Mouse (Mus musculus) CH12.LX (cell line): Measurements from ENCODE around the gene Fhl2. TPM values are rescaled to one million over a fixed set of nuclear protein-coding genes. Genes with fewer than 3 reads are reported as not detected.

Source experiments
- DNase-seq: peaks from one replicate; pipeline ENCODE4 v3.0.0-alpha.2; 2013; ENCODE audit errors: extremely low read depth
- H3K27ac ChIP-seq: 2 replicates; pipeline ENCODE4 v1.5.1; 2012; ENCODE audit warnings: low read depth, mild to moderate bottlenecking, control low read depth, moderate library complexity; ENCODE audit not compliant: insufficient read depth
- H3K27me3 ChIP-seq: replicated peaks from 2 replicates; pipeline ENCODE3; 2012; ENCODE audit warnings: inconsistent platforms
- H3K36me3 ChIP-seq, 2 experiments: replicated peaks in 1 of 2; 2 replicates each; pipeline versions ENCODE3 to v1.6.1; 2012; ENCODE audit warnings: inconsistent platforms in 1 of 2, low read length in 1 of 2, mild to moderate bottlenecking in 1 of 2, mixed read lengths in 1 of 2, moderate library complexity in 1 of 2; ENCODE audit not compliant: control insufficient read depth in 1 of 2, insufficient read depth in 1 of 2
- H3K4me1 ChIP-seq, 2 experiments: 2 replicates each; pipeline ENCODE4 v1.6.1; 2012; ENCODE audit warnings: inconsistent platforms in 1 of 2, moderate library complexity in 1 of 2; ENCODE audit not compliant: insufficient read depth in 2 of 2, control insufficient read depth in 1 of 2
- H3K4me2 ChIP-seq: 2 replicates; pipeline ENCODE4 v1.6.1; 2012; ENCODE audit warnings: low read depth, mild to moderate bottlenecking, control low read depth; ENCODE audit not compliant: poor library complexity, insufficient read depth, severe bottlenecking
- H3K4me3 ChIP-seq, 3 experiments: fragments of 150-350 bp in 1 of 3; sonication (generic) in 1 of 3; replicated peaks in 1 of 3; 2 replicates each; pipeline versions ENCODE3 to v1.5.1; 2011 to 2012; ENCODE audit warnings: low read depth in 2 of 3, low read length in 2 of 3, mild to moderate bottlenecking in 2 of 3, moderate library complexity in 2 of 3, control low read depth in 1 of 3, improper control_type of control experiment in 1 of 3, inconsistent platforms in 1 of 3, mixed read lengths in 1 of 3; ENCODE audit not compliant: poor library complexity in 1 of 3
- H3K79me2 ChIP-seq: replicated peaks from 2 replicates; pipeline ENCODE4 v1.6.1; 2012; ENCODE audit warnings: mild to moderate bottlenecking, moderate library complexity; ENCODE audit not compliant: control insufficient read depth, poor library complexity, insufficient read depth, severe bottlenecking; ENCODE audit errors: extremely low read depth
- H3K9ac ChIP-seq: 2 replicates; pipeline ENCODE4 v1.6.1; 2012; ENCODE audit warnings: low read depth, mild to moderate bottlenecking, control low read depth, moderate library complexity; ENCODE audit not compliant: insufficient read depth
- H3K9me3 ChIP-seq: replicated peaks from 2 replicates; pipeline ENCODE3; 2012; ENCODE audit warnings: low read length, inconsistent platforms, mixed read lengths
- CHD1 ChIP-seq: IDR thresholded peaks from 2 replicates; pipeline ENCODE4 v1.6.1; 2012; ENCODE audit warnings: low read depth, low read length, improper control_type of control experiment, inconsistent platforms
- E2F4 ChIP-seq: IDR thresholded peaks from 2 replicates; pipeline ENCODE4 v1.6.1; 2011; ENCODE audit warnings: low read depth, low read length, improper control_type of control experiment; ENCODE audit not compliant: insufficient replicate concordance
- ELF1 ChIP-seq: IDR thresholded peaks from 2 replicates; pipeline ENCODE4 v1.6.1; 2014; ENCODE audit warnings: low read depth, mild to moderate bottlenecking, inconsistent platforms, low read length, improper control_type of control experiment
- ETS1 ChIP-seq: conservative IDR thresholded peaks from 2 replicates; pipeline ENCODE4 v1.6.1; 2012; ENCODE audit warnings: low read depth, mild to moderate bottlenecking, inconsistent platforms, low read length, improper control_type of control experiment, moderate library complexity
- GABPA ChIP-seq: IDR thresholded peaks from 2 replicates; pipeline ENCODE4 v1.6.1; 2012; ENCODE audit warnings: low read depth, low read length, improper control_type of control experiment, inconsistent platforms; ENCODE audit not compliant: insufficient replicate concordance
- HCFC1 ChIP-seq: IDR thresholded peaks from 2 replicates; pipeline ENCODE4 v1.6.1; 2012; ENCODE audit warnings: low read depth, mild to moderate bottlenecking, inconsistent platforms, low read length, improper control_type of control experiment
- IRF4 ChIP-seq: IDR thresholded peaks from 2 replicates; pipeline ENCODE4 v1.6.1; 2014; ENCODE audit warnings: low read depth, mild to moderate bottlenecking, inconsistent platforms, low read length, improper control_type of control experiment
- JUN ChIP-seq: IDR thresholded peaks from 2 replicates; pipeline ENCODE4 v1.6.1; 2011; ENCODE audit warnings: low read depth, mild to moderate bottlenecking, low read length, improper control_type of control experiment, moderate library complexity; ENCODE audit not compliant: insufficient read depth
- JUND ChIP-seq: conservative IDR thresholded peaks from 2 replicates; pipeline ENCODE4 v1.6.1; 2011; ENCODE audit warnings: low read depth, low read length, improper control_type of control experiment
- MAFK ChIP-seq: IDR thresholded peaks from 2 replicates; pipeline ENCODE4 v1.6.1; 2011; ENCODE audit warnings: low read length, improper control_type of control experiment; ENCODE audit not compliant: insufficient replicate concordance
- MAZ ChIP-seq: IDR thresholded peaks from 2 replicates; pipeline ENCODE4 v1.6.1; 2012; ENCODE audit warnings: low read depth, mild to moderate bottlenecking, inconsistent platforms, low read length, improper control_type of control experiment, moderate library complexity
- MXI1 ChIP-seq: IDR thresholded peaks from 2 replicates; pipeline ENCODE4 v1.6.1; 2011; ENCODE audit warnings: mild to moderate bottlenecking, low read depth, low read length, improper control_type of control experiment
- MYC ChIP-seq: IDR thresholded peaks from 2 replicates; pipeline ENCODE4 v1.6.1; 2011; ENCODE audit warnings: low read depth, mild to moderate bottlenecking, improper control_type of control experiment, low read length
- NELFE ChIP-seq: IDR thresholded peaks from 2 replicates; pipeline ENCODE4 v1.6.1; 2011; ENCODE audit warnings: low read depth, low read length, improper control_type of control experiment
- NRF1 ChIP-seq: IDR thresholded peaks from 2 replicates; pipeline ENCODE4 v1.6.1; 2014; ENCODE audit warnings: low read depth, mild to moderate bottlenecking, inconsistent platforms, low read length, improper control_type of control experiment, moderate library complexity
- PAX5 ChIP-seq: IDR thresholded peaks from 2 replicates; pipeline ENCODE4 v1.6.1; 2012; ENCODE audit warnings: low read length, inconsistent platforms, mixed read lengths
- POLR2A ChIP-seq: IDR thresholded peaks from 2 replicates; pipeline ENCODE4 v1.6.1; 2011; ENCODE audit warnings: low read depth, mild to moderate bottlenecking, improper control_type of control experiment, low read length
- POLR2AphosphoS2 ChIP-seq: IDR thresholded peaks from 2 replicates; pipeline ENCODE4 v1.6.1; 2011; ENCODE audit warnings: low read depth, low read length, improper control_type of control experiment
- RCOR1 ChIP-seq: conservative IDR thresholded peaks from 2 replicates; pipeline ENCODE4 v1.6.1; 2012; ENCODE audit warnings: low read depth, mild to moderate bottlenecking, inconsistent platforms, low read length, improper control_type of control experiment
- TBP ChIP-seq: conservative IDR thresholded peaks from 2 replicates; pipeline ENCODE4 v1.6.1; 2011; ENCODE audit warnings: low read depth, low read length, improper control_type of control experiment
- UBTF ChIP-seq: IDR thresholded peaks from 2 replicates; pipeline ENCODE4 v1.6.1; 2012; ENCODE audit warnings: low read depth, mild to moderate bottlenecking, inconsistent platforms, low read length, improper control_type of control experiment, moderate library complexity
- USF1 ChIP-seq: IDR thresholded peaks from 2 replicates; pipeline ENCODE4 v1.6.1; 2014; ENCODE audit warnings: low read depth, mild to moderate bottlenecking, inconsistent platforms, low read length, improper control_type of control experiment
- ZMIZ1 ChIP-seq: IDR thresholded peaks from 2 replicates; pipeline ENCODE4 v1.6.1; 2012; ENCODE audit warnings: low read depth, mild to moderate bottlenecking, inconsistent platforms, low read length, improper control_type of control experiment
- ZNF384 ChIP-seq: IDR thresholded peaks from 2 replicates; pipeline ENCODE4 v1.6.1; 2012; ENCODE audit warnings: low read depth, low read length, improper control_type of control experiment, inconsistent platforms
- dilution Hi-C: fragments of 300-500 bp; cut with MboI; formaldehyde crosslinking; loops from 2 replicates; pipeline ENCODE4 v1.14.3; 2020; ENCODE audit warnings: low sequenced_read_pairs; ENCODE audit not compliant: extremely low pct_unique_long_range_greater_than_20kb, extremely low pct_ligation_motif_present
- in situ Hi-C: fragments of 300-500 bp; cut with MboI; formaldehyde crosslinking; loops from 3 replicates; pipeline ENCODE4 v1.14.3; 2019; ENCODE audit warnings: low sequenced_read_pairs, low pct_ligation_motif_present, low pct_unique_long_range_greater_than_20kb, mixed read lengths
- polyA plus RNA-seq: library from polyadenylated mRNA; unstranded; fragments of >175 nt; gene quantifications from 2 replicates; pipeline ENCODE4 v1.2.1, GENCODE M21; 2012; ENCODE audit warnings: low read depth; ENCODE audit not compliant: insufficient read length
- total RNA-seq, 2 experiments: library from RNA; depleted of rRNA; stranded (reverse); fragments of 300-350 nt in 1 of 2; fragments of >200 nt in 1 of 2; gene quantifications; 2 replicates each; pipeline ENCODE4 v1.2.3; 2012 to 2014

Fhl2 gene
- total and polyA plus RNA-seq, 3 experiments: 0.13 to 0.21 (median 0.14) TPM

DNA sequence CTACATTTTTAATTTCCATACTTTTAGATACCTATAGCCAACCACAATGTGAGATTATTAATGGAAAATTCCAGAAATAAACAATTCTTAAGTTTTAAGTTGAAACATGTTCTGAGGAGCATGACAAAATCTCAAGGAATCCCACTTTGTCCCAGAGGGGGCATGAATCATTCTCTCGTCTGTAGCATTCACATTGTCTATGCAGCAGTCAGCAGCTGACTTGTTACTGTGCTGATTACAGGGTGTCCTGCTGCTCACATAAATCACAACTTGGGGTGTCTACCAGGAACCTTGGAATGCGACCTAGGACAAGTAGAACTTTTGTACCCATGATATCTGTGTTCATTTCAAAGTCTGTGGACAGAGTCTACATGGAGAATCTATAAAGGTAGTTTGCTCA, 49.3 kb downstream of the Fhl2 start:
- in situ Hi-C loops (loop anchor here (25.0 kb wide), 2 partner anchors 490 to 590 kb away; partner anchors contain the start of gene 1500015O10Rik), dilution Hi-C loops (no loop called here)
- Histone ChIP-seq H3K9me3 (no peaks in the 10 kb centered on the region), H3K4me1 (peaks cover 18 to 27% of the 10 kb centered on the region in 2 experiments), H3K4me3 (no peak overlapping the region), H3K79me2 (no peaks in the 10 kb centered on the region)
- DNase-seq: no peak
- TF ChIP-seq CHD1 (no peak), MAZ (no peak), RCOR1 (no peak), POLR2A (no peak), NRF1 (no peak), PAX5 (no peak), ZNF384 (no peak), USF1 (no peak), NELFE (no peak)
- TF ChIP-seq, all 38 proteins: peak for 0
- H3K27me3 ChIP-seq: no peaks in the 10 kb centered on the region
- no peak overlapping the region for H3K27ac ChIP-seq
- H3K9ac ChIP-seq: no peak overlapping the region
- no peak overlapping the region for H3K4me2 ChIP-seq
- H3K36me3 ChIP-seq: no peaks in the 10 kb centered on the region

DNA sequence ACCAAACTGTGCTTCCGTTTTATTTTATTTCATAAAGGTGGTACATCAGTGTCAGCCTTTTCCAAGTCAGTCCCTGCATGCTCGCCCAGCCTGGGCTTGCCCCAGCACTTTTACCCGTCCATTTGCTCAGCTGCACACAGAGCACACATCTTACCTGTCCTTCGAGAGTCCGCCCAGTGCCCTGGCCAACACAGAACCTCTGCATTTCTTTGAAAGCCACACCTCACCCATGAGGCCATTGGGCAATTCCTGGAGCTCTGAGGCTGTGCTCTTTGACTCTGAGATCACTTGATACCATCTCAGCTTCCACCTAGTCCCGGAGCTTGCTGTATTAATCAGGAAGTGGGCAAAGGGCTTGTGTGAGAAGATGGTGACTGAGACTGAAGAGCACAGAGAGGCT, 51.4 kb downstream of the Fhl2 start:
- H3K27ac ChIP-seq: no peak overlapping the region
- no peaks in the 10 kb centered on the region for H3K9me3 ChIP-seq
- no peaks in the 10 kb centered on the region for H3K36me3 ChIP-seq
- dilution Hi-C loops (no loop called here), in situ Hi-C loops (loop anchor here (25.0 kb wide), 2 partner anchors 492 to 592 kb away; partner anchors contain the start of gene 1500015O10Rik)
- H3K9ac ChIP-seq: no peak overlapping the region
- DNase-seq: no peak
- no peaks in the 10 kb centered on the region for H3K79me2 ChIP-seq
- TF ChIP-seq ELF1: peak; percentile 18; the same call in 1 of the 2 replicates
- TF ChIP-seq NRF1: no peak
- no peaks in the 10 kb centered on the region for H3K27me3 ChIP-seq
- H3K4me1 ChIP-seq: peaks cover 18 to 27% of the 10 kb centered on the region in 2 experiments
- no peak overlapping the region for H3K4me3 ChIP-seq
- no peak overlapping the region for H3K4me2 ChIP-seq

DNA sequence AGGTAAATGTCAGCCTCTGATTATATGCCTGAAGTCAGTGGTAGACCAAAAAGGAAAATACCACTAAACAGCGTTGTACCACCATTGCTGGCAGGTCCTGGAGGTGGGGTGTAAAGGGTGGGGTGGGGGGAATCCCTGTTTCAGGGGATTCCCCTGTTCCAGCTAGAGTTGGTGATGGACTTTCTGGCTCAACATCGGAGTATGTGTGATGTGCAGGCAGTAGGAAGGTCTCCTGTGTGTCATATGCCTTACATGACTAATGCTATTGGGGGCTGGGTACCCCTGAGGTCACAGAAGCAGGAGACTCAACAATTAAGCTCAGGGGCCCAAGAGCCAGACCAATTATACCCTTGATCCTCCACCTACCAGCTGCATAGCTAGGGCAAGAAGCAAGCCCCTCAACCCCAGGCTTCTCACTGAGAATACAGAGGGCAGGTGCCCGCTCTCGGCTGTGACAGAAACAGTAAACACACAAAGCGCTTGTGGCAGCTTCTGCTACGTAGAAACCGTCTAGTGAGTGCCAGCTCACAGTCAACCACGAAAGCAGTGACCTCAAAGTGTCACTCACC, 52.4 kb downstream of the Fhl2 start:
- Histone ChIP-seq H3K9ac (peak overlapping the region; percentile 10), H3K36me3 (no peaks in the 10 kb centered on the region), H3K27me3 (no peaks in the 10 kb centered on the region), H3K9me3 (no peaks in the 10 kb centered on the region), H3K27ac (peak overlapping the region; percentile 96), H3K79me2 (no peaks in the 10 kb centered on the region), H3K4me1 (peaks cover 18 to 30% of the 10 kb centered on the region in 2 experiments), H3K4me3 (no peak overlapping the region), H3K4me2 (peak overlapping the region; percentile 54)
- in situ Hi-C loops: loop anchor here (5.0 to 25.0 kb wide), 3 partner anchors 123 to 593 kb away; partner anchors contain the start of gene 1500015O10Rik
- DNase-seq: peak; percentile 54
- dilution Hi-C loops: no loop called here
- no peak for TF ChIP-seq UBTF
- no peak for TF ChIP-seq ZNF384
- TF ChIP-seq MXI1: peak; percentile 36; the same call in 1 of the 2 replicates
- TF ChIP-seq RCOR1: no peak
- TF ChIP-seq ZMIZ1: no peak
- no peak for TF ChIP-seq JUND
- TF ChIP-seq IRF4: peak; percentile 49
- no peak for TF ChIP-seq POLR2AphosphoS2
- TF ChIP-seq HCFC1: no peak
- TF ChIP-seq POLR2A: no peak
- TF ChIP-seq JUN: no peak
- TF ChIP-seq CHD1: no peak
- TF ChIP-seq TBP: no peak
- peak; percentile 67 for TF ChIP-seq ETS1
- no peak for TF ChIP-seq PAX5
- no peak for TF ChIP-seq MAFK
- TF ChIP-seq GABPA: no peak
- TF ChIP-seq E2F4: no peak
- TF ChIP-seq MYC: 0 out of 2 replicates have a peak, but pooled peaks have one; percentile 36
